Mouse (Mus musculus) lung, embryonic 16.5 days (tissue): Measurements from ENCODE around the gene Sdk2. TPM values are rescaled to one million over a fixed set of nuclear protein-coding genes. Genes with fewer than 3 reads are reported as not detected.

Experiments
- ATAC-seq: fragments of 200-750 bp; cut with Nextera tagmentation; 2 replicates; pipeline ENCODE4 v1.8.0; 2017; ENCODE audit warnings: low read depth, mild to moderate bottlenecking, moderate library complexity
- H3K27ac ChIP-seq: fragments of 300-500 bp; sonication (generic); 2 replicates; pipeline ENCODE4 v1.5.1; 2014; ENCODE audit warnings: mild to moderate bottlenecking, control low read depth, low read length
- H3K27me3 ChIP-seq: fragments of 300-500 bp; sonication (generic); 2 replicates; pipeline ENCODE4 v1.6.1; 2014; ENCODE audit warnings: low read depth, low read length, mixed read lengths; ENCODE audit not compliant: control insufficient read depth, insufficient read depth
- H3K36me3 ChIP-seq: fragments of 300-500 bp; sonication (generic); 2 replicates; pipeline ENCODE4 v1.6.1; 2014; ENCODE audit warnings: low read length; ENCODE audit not compliant: control insufficient read depth, insufficient read depth
- H3K4me1 ChIP-seq: fragments of 300-500 bp; sonication (generic); replicated peaks from 2 replicates; pipeline ENCODE4 v1.6.1; 2014; ENCODE audit warnings: low read length, mixed read lengths; ENCODE audit not compliant: control insufficient read depth, insufficient read depth
- H3K4me2 ChIP-seq: fragments of 300-500 bp; sonication (generic); 2 replicates; pipeline ENCODE4 v1.6.1; 2014; ENCODE audit warnings: low read depth, low read length, control low read depth
- H3K4me3 ChIP-seq: fragments of 300-500 bp; sonication (generic); 2 replicates; pipeline ENCODE4 v1.5.1; 2014; ENCODE audit warnings: mild to moderate bottlenecking, low read length, control low read depth
- H3K9ac ChIP-seq: fragments of 300-500 bp; sonication (generic); 2 replicates; pipeline ENCODE4 v1.6.1; 2014; ENCODE audit warnings: low read length, control low read depth
- H3K9me3 ChIP-seq: fragments of 300-500 bp; sonication (generic); 2 replicates; pipeline ENCODE4 v1.6.1; 2016; ENCODE audit warnings: low read length; ENCODE audit not compliant: control insufficient read depth
- WGBS: fragments of 180-500 bp; shearing (Covaris S2); extraction: QIAGEN DNeasy Blood & Tissue Kit; methylation state at CpG from one replicate; pipeline ENCODE4 v1.1.7; 2014; 5-methylcytosine and 5-hydroxymethylcytosine counted together
- polyA plus RNA-seq: library from polyadenylated mRNA; unstranded; fragments of >200 nt; fragmentation: Nextera tagmentation; extraction: Ambion mirVana; gene quantifications from 2 replicates; pipeline ENCODE4 v1.2.1, GENCODE M21; 2015

Gene Sdk2
- polyA plus RNA-seq, 1 experiment from 2014 or later, result 2.1 TPM

DNA sequence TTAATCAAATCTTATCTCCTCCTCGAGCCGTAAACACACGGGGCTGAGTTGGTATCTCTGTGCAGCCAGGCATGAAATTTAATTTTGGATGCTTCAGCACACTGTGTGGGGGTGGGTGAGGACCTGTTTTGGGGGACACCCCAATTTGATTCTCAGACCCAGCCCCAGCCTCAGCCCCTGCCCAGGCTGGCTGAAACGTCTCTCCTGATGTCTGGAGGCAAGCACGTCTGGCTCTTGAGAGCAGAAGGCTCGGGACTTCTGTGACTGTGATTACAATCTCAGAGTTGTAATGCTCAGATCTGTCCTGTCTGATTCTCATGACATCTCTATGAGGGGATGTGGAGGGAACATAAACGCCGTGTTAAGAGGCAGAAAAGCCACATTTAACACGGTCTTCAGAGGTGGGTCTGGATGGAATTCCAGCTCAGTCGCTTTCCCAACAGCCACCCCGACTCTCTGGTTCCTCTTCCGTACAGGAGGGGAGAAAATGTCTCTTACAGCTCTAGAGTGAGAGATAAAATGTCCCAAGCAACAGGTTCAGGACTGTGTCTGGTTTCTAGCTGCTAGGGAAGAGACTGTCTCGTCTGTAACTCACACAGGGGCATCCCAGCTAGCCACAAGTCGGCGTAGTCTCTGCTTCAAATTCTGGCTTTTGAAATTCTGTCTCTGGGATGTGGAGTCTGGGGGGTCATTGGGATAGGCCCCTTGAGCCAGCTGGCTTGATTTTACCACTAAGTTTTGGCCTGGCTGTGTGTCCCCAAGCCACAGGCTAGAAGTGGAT is 50.5 kb downstream of the Sdk2 start:
- Histone ChIP-seq H3K27ac (no peak overlapping the region), H3K9ac (no peak overlapping the region), H3K36me3 (no peaks in the 10 kb centered on the region), H3K27me3 (peaks cover 4% of the 10 kb centered on the region), H3K4me2 (no peak overlapping the region), H3K4me1 (0 out of 2 replicates have a peak, but pooled peaks cover 2% of the 10 kb centered on the region), H3K4me3 (no peak overlapping the region), H3K9me3 (no peaks in the 10 kb centered on the region)
- 39% methylated on average over 15 of the region's 15 CpGs for WGBS
- no peak for ATAC-seq

GRCm38 (mm10) chr11:114011523-114011922 is 55.3 kb downstream of the Sdk2 start:
- ATAC-seq, result peak; percentile 73
- Histone ChIP-seq H3K27me3 (no peaks in the 10 kb centered on the region), H3K27ac (no peak overlapping the region), H3K4me2 (no peak overlapping the region), H3K9ac (no peak overlapping the region), H3K4me3 (no peak overlapping the region), H3K36me3 (no peaks in the 10 kb centered on the region), H3K9me3 (no peaks in the 10 kb centered on the region), H3K4me1 (peaks cover 7% of the 10 kb centered on the region)
- WGBS, result 41% methylated on average over 9 of the region's 9 CpGs

DNA sequence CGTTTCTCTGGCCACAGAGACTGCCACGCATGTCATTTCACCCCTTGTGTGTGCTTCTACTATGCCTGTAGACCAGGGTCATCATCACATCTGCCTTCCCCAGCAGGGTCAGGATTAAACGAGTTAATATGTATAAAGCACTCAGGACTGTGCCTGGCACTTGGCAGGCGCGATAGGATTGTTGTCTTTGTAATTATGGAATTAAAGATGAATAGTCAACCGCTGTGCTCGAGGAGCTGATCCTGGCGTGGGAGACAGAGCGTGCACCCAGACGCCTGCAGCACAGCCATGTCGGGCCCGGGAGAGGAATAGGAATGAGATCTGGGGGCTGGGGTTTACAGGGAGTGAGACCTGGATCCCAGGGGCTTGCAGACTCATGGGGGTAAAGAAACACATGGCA is 61.0 kb downstream of the Sdk2 start:
- Histone ChIP-seq H3K9me3 (no peaks in the 10 kb centered on the region), H3K4me1 (peaks cover 12% of the 10 kb centered on the region), H3K4me2 (no peak overlapping the region), H3K9ac (no peak overlapping the region), H3K4me3 (no peak overlapping the region), H3K36me3 (no peaks in the 10 kb centered on the region), H3K27ac (no peak overlapping the region), H3K27me3 (no peaks in the 10 kb centered on the region)
- 39% methylated on average over 12 of the region's 12 CpGs for WGBS
- ATAC-seq, result no peak

GRCm38 (mm10) chr11:114004651-114005050 is 62.2 kb downstream of the Sdk2 start:
- H3K36me3 ChIP-seq, result no peaks in the 10 kb centered on the region
- no peak overlapping the region for H3K4me3 ChIP-seq
- no peak overlapping the region for H3K9ac ChIP-seq
- peaks cover 12% of the 10 kb centered on the region for H3K4me1 ChIP-seq
- no peak overlapping the region for H3K4me2 ChIP-seq
- WGBS, result 82% methylated on average over 7 of the region's 7 CpGs
- no peak for ATAC-seq
- no peak overlapping the region for H3K27ac ChIP-seq
- H3K27me3 ChIP-seq, result no peaks in the 10 kb centered on the region
- no peaks in the 10 kb centered on the region for H3K9me3 ChIP-seq

GRCm38 (mm10) chr11:114003195-114003594 is 63.7 kb downstream of the Sdk2 start:
- H3K27ac ChIP-seq, result no peak overlapping the region
- H3K4me2 ChIP-seq, result no peak overlapping the region
- no peaks in the 10 kb centered on the region for H3K9me3 ChIP-seq
- H3K4me3 ChIP-seq, result no peak overlapping the region
- 43% methylated on average over 3 of the region's 3 CpGs for WGBS
- peak; percentile 85 for ATAC-seq
- no peaks in the 10 kb centered on the region for H3K27me3 ChIP-seq
- H3K9ac ChIP-seq, result no peak overlapping the region
- peaks cover 10% of the 10 kb centered on the region for H3K4me1 ChIP-seq
- H3K36me3 ChIP-seq, result no peaks in the 10 kb centered on the region

DNA sequence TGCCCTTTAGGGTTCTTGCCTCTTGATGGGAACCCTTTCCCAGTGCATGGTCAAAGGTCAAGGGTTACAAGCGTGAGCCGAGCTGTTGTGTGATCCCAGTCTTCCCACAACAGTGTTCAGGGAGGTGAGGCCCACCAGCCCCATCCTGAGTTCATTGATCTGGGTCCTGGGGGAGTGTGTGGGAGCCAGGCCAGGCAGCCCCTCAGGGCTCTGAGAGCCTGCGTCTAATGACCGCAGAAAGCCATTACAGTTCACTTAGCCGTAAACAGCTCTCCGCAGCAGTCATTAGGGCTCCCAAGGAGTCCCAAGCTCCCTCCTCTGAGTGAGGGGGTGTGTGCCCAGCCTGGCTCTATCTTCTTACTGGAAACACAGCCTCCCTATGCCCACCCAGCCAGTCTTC is 66.8 kb downstream of the Sdk2 start:
- no peak for ATAC-seq

GRCm38 (mm10) chr11:113998702-113999101 is 68.1 kb downstream of the Sdk2 start:
- Histone ChIP-seq H3K27ac (no peak overlapping the region), H3K9ac (no peak overlapping the region), H3K4me1 (peaks cover 4% of the 10 kb centered on the region), H3K27me3 (no peaks in the 10 kb centered on the region), H3K9me3 (no peaks in the 10 kb centered on the region), H3K4me2 (no peak overlapping the region), H3K4me3 (no peak overlapping the region), H3K36me3 (no peaks in the 10 kb centered on the region)
- ATAC-seq, result peak; percentile 56
- 66% methylated on average over 3 of the region's 3 CpGs for WGBS

More for the DNA sequence above, 66.8 kb downstream of the Sdk2 start:
- H3K36me3 ChIP-seq, result no peaks in the 10 kb centered on the region
- 77% methylated on average over 6 of the region's 6 CpGs for WGBS
- no peak overlapping the region for H3K27ac ChIP-seq
- no peak overlapping the region for H3K9ac ChIP-seq
- H3K4me2 ChIP-seq, result no peak overlapping the region
- H3K9me3 ChIP-seq, result no peaks in the 10 kb centered on the region
- peaks cover 5% of the 10 kb centered on the region for H3K4me1 ChIP-seq
- no peaks in the 10 kb centered on the region for H3K27me3 ChIP-seq
- no peak overlapping the region for H3K4me3 ChIP-seq

DNA sequence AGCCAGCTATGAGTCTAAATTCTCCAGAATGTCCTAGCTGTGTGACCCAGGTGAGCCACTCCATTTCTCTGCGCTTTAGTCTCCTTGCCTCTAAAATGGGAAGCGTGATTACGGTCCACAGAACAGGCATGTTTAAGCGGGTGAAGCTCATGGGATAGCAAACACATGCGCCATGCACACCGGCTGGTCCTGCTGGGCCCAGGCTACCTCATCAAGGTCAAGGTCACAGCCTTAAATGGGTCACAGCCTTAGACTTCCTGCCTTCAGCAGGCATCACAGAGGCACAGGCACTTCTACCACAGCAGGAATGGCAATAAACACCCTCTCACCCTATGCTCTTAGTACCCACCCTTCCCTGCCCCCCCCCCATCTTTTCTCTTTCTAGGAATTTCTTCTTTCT is 72.9 kb downstream of the Sdk2 start:
- H3K9me3 ChIP-seq, result no peaks in the 10 kb centered on the region

DNA sequence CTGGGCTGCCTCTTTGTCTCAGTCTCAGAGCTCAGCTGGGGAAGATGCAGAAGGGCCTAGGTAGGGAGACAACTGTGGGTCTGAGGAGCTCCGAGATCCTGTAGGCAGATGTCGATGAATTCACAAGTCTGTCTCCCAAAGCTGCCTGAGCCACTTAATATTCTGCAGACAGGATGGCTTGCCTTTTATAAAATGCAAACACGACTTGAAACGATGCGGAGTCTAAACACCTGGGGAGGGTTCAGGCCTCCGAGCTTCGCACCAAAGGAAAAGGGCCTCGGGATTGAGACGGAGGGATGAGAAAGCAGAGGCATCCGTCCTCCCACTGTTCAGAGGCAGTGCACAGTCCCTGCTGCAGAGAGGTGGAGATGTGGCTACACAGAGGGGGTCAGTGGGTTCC is 74.0 kb downstream of the Sdk2 start:
- no peak overlapping the region for H3K4me3 ChIP-seq
- no peak overlapping the region for H3K4me2 ChIP-seq
- no peaks in the 10 kb centered on the region for H3K36me3 ChIP-seq
- no peaks in the 10 kb centered on the region for H3K9me3 ChIP-seq
- ATAC-seq, result no peak
- no peak overlapping the region for H3K27ac ChIP-seq
- H3K9ac ChIP-seq, result no peak overlapping the region
- 80% methylated on average over 10 of the region's 10 CpGs for WGBS
- peaks cover 11% of the 10 kb centered on the region; the same call in 1 of the 2 replicates for H3K4me1 ChIP-seq
- no peaks in the 10 kb centered on the region for H3K27me3 ChIP-seq

More for the DNA sequence above, 72.9 kb downstream of the Sdk2 start:
- no peak for ATAC-seq
- Histone ChIP-seq H3K4me1 (peaks cover 11% of the 10 kb centered on the region; the same call in 1 of the 2 replicates), H3K4me3 (no peak overlapping the region), H3K27ac (no peak overlapping the region), H3K4me2 (no peak overlapping the region), H3K27me3 (no peaks in the 10 kb centered on the region), H3K36me3 (no peaks in the 10 kb centered on the region), H3K9ac (no peak overlapping the region)
- WGBS, result 97% methylated on average over 6 of the region's 6 CpGs
